ENCODE assay signal across 8 mouse cellular contexts in the genomic region with DNA sequence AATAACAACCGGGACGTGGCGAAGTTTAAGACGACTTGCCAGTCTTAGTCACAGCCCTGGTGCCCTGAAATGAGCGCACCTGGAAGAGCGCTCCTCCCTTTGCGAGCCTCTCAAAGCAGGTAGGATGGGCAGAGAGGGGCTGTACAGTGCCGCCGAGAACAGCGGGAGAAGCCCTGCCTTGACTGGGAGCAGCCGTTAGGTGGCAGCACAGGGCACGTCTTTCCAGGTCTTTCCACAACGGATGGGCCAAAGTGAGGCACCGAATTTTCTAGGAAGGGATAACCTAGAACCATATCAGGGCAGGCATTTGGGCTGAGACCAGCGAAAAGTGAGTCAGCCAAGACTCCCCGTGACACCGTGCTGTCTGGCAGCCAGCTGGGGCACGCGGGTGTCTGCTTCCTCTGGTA.
DNase-seq lines count a peak whose midpoint lies in the region; ATAC-seq and TF ChIP-seq lines count a peak whose summit lies in the region.

No protein-coding gene starts in this region.

- peak; percentile 75 for ATAC-seq in CD4-positive, CD25-positive, alpha-beta regulatory T cell, adult 4 months
- ATAC-seq in heart, embryonic 16.5 days (replicated peaks; ENCODE audit: extremely low read depth, insufficient read depth, low FRiP score) = peak; percentile 58
- 0 out of 2 replicates have a peak, but pooled peaks have one; percentile 26 for ATAC-seq in liver, embryonic 14.5 days (ENCODE audit: insufficient read depth)
- peak; percentile 79 for ATAC-seq in neural tube, embryonic 13.5 days (ENCODE audit: low read depth)

- peak overlapping the region; percentile 67 for H3K9ac ChIP-seq in heart, embryonic 16.5 days (ENCODE audit: low read length)
- no peak overlapping the region for H3K9ac ChIP-seq in liver, embryonic 14.5 days (replicated peaks)
- H3K9ac ChIP-seq in neural tube, embryonic 13.5 days = peak overlapping the region; percentile 65

- H3K36me3 ChIP-seq in forebrain, embryonic 10.5 days (replicated peaks) = no peaks in the 10 kb centered on the region
- no peaks in the 10 kb centered on the region for H3K36me3 ChIP-seq in heart, embryonic 16.5 days (ENCODE audit: control insufficient read depth, insufficient read depth)
- no peaks in the 10 kb centered on the region for H3K36me3 ChIP-seq in liver, embryonic 14.5 days (replicated peaks; ENCODE audit: control insufficient read depth, insufficient read depth, low read depth)
- H3K36me3 ChIP-seq in neural tube, embryonic 13.5 days = no peaks in the 10 kb centered on the region
- no peaks in the 10 kb centered on the region for H3K36me3 ChIP-seq in testis, adult 2 months (ENCODE audit: control insufficient read depth, insufficient read depth, low read length)

- H3K9me3 ChIP-seq in forebrain, embryonic 10.5 days = no peaks in the 10 kb centered on the region
- H3K9me3 ChIP-seq in heart, embryonic 16.5 days (replicated peaks; ENCODE audit: control insufficient read depth, low read length) = peaks cover 4% of the 10 kb centered on the region
- H3K9me3 ChIP-seq in liver, embryonic 14.5 days (ENCODE audit: control insufficient read depth, low read length) = no peaks in the 10 kb centered on the region
- H3K9me3 ChIP-seq in neural tube, embryonic 13.5 days = no peaks in the 10 kb centered on the region

- no peak for TF ChIP-seq POLR2A in testis, adult 2 months (IDR thresholded peaks at IDR 0.05; ENCODE audit: control insufficient read depth, low read depth, low read length)

- peak; percentile 91 for TF ChIP-seq CTCF in liver, embryonic 14.5 days (IDR thresholded peaks at IDR 0.05; ENCODE audit: low read depth)
- peak; percentile 92 for TF ChIP-seq CTCF in testis, adult 2 months (IDR thresholded peaks at IDR 0.05; ENCODE audit: control insufficient read depth, insufficient read depth, insufficient replicate concordance, low read depth, low read length)

- peaks cover 49% of the 10 kb centered on the region for H3K4me1 ChIP-seq in forebrain, embryonic 10.5 days
- H3K4me1 ChIP-seq in heart, embryonic 16.5 days (ENCODE audit: control insufficient read depth, insufficient read depth, low read length) = peaks cover 56% of the 10 kb centered on the region
- 0 out of 4 replicates have a peak, but pooled peaks cover 0 to 2% of the 10 kb centered on the region in 2 experiments for H3K4me1 ChIP-seq in liver, embryonic 14.5 days (replicated peaks; ENCODE audit: control insufficient read depth in 2 of 2, insufficient read depth in 2 of 2, low read length in 1 of 2)
- peaks cover 25% of the 10 kb centered on the region for H3K4me1 ChIP-seq in neural tube, embryonic 13.5 days (replicated peaks)
- H3K4me1 ChIP-seq in testis, adult 2 months (ENCODE audit: control insufficient read depth, insufficient read depth, low read length) = peaks cover 7% of the 10 kb centered on the region

- H3K27ac ChIP-seq in forebrain, embryonic 10.5 days = peak overlapping the region; percentile 57
- H3K27ac ChIP-seq in heart, embryonic 16.5 days (ENCODE audit: low read length) = peak overlapping the region; percentile 100
- no peak overlapping the region for H3K27ac ChIP-seq in liver, embryonic 14.5 days
- no peak overlapping the region for H3K27ac ChIP-seq in neural tube, embryonic 13.5 days (replicated peaks)
- H3K27ac ChIP-seq in testis, adult 2 months (ENCODE audit: control insufficient read depth, insufficient read depth, low read depth, low read length) = no peak overlapping the region

- no peak for TF ChIP-seq EP300 in liver, embryonic 14.5 days (IDR thresholded peaks at IDR 0.05; ENCODE audit: low read depth)

- WGBS in forebrain, embryonic 10.5 days = 6% methylated on average over 19 of the region's 19 CpGs
- 3% methylated on average over 19 of the region's 19 CpGs for WGBS in heart, embryonic 16.5 days
- WGBS in liver, embryonic 14.5 days (ENCODE audit: insufficient replicate concordance) = 6% methylated on average over 19 of the region's 19 CpGs
- 5% methylated on average over 19 of the region's 19 CpGs for WGBS in neural tube, embryonic 13.5 days

- peak overlapping the region; percentile 73 for H3K4me2 ChIP-seq in heart, embryonic 16.5 days (ENCODE audit: low read depth, low read length)
- H3K4me2 ChIP-seq in liver, embryonic 14.5 days (ENCODE audit: low read depth) = peak overlapping the region; percentile 50
- peak overlapping the region; percentile 65 for H3K4me2 ChIP-seq in neural tube, embryonic 13.5 days

- H3K27me3 ChIP-seq in forebrain, embryonic 10.5 days (ENCODE audit: poor library complexity, severe bottlenecking) = peaks cover 17% of the 10 kb centered on the region
- no peaks in the 10 kb centered on the region for H3K27me3 ChIP-seq in heart, embryonic 16.5 days (ENCODE audit: control insufficient read depth, insufficient read depth, low read length)
- no peaks in the 10 kb centered on the region for H3K27me3 ChIP-seq in liver, embryonic 14.5 days (ENCODE audit: control insufficient read depth, insufficient read depth, low read length)
- H3K27me3 ChIP-seq in neural tube, embryonic 13.5 days = no peaks in the 10 kb centered on the region; the same call in 1 of the 2 replicates
- no peaks in the 10 kb centered on the region for H3K27me3 ChIP-seq in testis, adult 2 months (ENCODE audit: control insufficient read depth, insufficient read depth, low read length)

- DNase-seq in c-Kit-negative CD71-positive TER-119-positive erythroid progenitor cells, embryonic 14.5 days (ENCODE audit: low read depth, low spot score) = peak; percentile 13
- DNase-seq in forebrain, embryonic 10.5 days (ENCODE audit: extremely low spot score, low spot score) = peak; percentile 80
- DNase-seq in kidney, postnatal 25 days = peak; percentile 80 to 84
- peak in 2 of 3 experiments; percentile 24 to 25 for DNase-seq in liver, embryonic 14.5 days (ENCODE audit: low read depth in 3 of 3, low spot score in 3 of 3)

- H3K4me3 ChIP-seq in forebrain, embryonic 10.5 days = peak overlapping the region; percentile 52
- peak overlapping the region; percentile 45 for H3K4me3 ChIP-seq in heart, embryonic 16.5 days (ENCODE audit: low read length)
- H3K4me3 ChIP-seq in liver, embryonic 14.5 days (ENCODE audit: insufficient read depth in 1 of 2, low read depth in 2 of 2, low read length in 2 of 2) = peak overlapping the region in 1 of 2 experiments; percentile 43; a peak in 1 of 4 replicates
- H3K4me3 ChIP-seq in neural tube, embryonic 13.5 days = peak overlapping the region; percentile 39
- peak overlapping the region; percentile 71 for H3K4me3 ChIP-seq in testis, adult 2 months (ENCODE audit: control insufficient read depth, low read depth, low read length)

Comparison
In these comparisons a context has a peak if more than half of its experiments do, and no peak if none do; other contexts are left out.
1. ATAC-seq: peak in every context shown above with its lines; median percentile 79 in neural tube, embryonic 13.5 days; 75 in CD4-positive, CD25-positive, alpha-beta regulatory T cell, adult 4 months; 58 in heart, embryonic 16.5 days; 26 in liver, embryonic 14.5 days.
2. DNase-seq: peak in every context shown above with its lines; median percentile 82 in kidney, postnatal 25 days; 80 in forebrain, embryonic 10.5 days; 24 in liver, embryonic 14.5 days; 13 in c-Kit-negative CD71-positive TER-119-positive erythroid progenitor cells, embryonic 14.5 days.
3. H3K27ac ChIP-seq: peak in forebrain, embryonic 10.5 days (single experiment) and heart, embryonic 16.5 days (single experiment); none in liver, embryonic 14.5 days (single experiment), neural tube, embryonic 13.5 days (single experiment) and testis, adult 2 months (single experiment).
4. Peak in every context shown above with its lines, with median percentiles within 50 percentile points of each other: H3K4me2 ChIP-seq.